Mouse (Mus musculus): ENCODE measurements at regions not wholly inside any gene's neighbourhood (a gene's known extent, or its start where the extent isn't known, plus 50 kb on each side); places are given as distances from the start of the nearest gene placed in this dataset.

DNA sequence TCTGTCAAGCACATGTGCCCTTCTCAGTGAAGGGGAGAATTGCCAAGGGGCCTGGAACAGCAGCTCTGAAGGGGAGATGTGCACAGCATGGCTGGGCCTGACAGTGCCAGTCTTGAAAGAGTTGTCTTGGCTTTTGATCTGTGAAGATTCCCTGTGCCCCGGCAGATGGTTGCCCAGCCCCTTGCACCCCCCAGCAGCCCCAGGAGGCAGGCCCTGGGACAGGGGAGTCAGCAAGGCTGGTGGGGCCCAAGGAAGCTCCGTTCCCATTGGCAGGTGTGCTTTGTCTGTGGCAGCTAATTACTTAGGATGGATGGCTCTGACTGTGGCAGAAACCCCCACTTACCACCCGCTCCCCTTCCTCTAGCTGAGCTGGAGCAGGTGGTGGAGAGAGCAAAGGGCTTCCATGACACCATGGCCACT lies 58.6 kb downstream of the Tspan17 start:
- no peak for DNase-seq (ENCODE audit: low read depth, low spot score)

DNA sequence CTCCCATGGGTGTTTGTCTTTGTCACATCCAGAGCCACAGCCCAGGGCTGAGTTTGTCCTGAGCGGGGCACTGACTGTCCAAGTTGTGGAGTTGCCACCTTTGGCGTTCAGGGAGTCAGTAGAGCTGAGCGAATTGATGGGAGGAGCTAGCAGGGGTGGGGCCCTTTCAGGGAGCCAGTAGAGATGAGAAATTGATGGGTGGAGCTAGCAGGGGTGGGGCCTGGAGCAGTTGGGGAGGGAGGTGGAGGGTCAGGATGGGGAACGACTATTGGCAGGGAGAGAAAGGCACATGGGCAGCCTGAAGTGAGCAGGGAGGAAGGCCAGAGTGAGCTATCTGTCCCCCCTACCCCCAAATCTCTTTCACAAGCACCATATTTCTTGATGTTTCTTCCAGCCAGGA lies 62.0 kb downstream of the Tspan17 start:
- DNase-seq (ENCODE audit: low read depth, low spot score) = no peak

DNA sequence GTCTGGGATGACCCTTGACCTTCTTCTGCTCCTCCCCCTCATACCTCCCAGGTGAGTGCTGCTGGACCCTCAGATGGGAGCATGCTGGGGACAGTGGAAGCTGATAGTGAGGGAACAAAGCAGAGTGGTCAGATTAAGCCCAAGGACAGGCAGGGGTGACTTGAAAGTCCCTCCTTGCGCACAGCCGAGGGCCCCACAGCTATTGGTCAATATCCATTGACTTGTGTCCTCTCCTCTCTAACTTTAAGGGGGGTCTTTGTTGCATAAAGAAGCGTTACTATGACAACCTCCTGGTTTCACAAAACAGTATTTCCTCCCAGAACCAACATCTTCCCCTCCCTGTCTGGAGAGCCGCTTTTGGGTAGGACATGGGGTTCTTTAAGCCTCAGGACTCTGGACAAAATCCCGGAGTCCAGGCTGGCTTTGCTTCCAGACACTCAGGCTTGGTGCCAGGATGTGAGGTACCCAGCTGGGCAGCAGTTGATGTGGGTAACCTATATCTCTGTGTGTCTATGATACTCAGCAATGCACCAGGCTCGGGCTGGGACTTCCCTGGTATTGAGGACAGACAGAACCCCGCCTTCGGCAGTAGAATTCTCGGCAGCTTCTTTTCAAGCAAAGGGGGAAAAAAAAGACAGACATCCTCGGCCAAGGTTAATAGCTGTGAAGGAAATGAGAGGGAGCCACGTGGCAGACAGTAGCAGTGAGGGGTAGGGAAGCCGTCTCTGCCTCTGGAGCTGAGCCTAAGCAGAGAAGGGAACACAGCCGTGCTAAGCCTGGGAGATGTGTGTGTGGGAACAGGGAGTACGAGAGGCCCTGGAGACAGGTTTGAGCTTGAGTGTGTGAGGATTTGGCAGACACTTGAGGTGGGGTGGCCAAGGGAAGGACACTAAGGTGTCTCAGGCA lies 66.4 kb downstream of the Tspan17 start:
- peak; percentile 20 for DNase-seq (ENCODE audit: low read depth, low spot score)

DNA sequence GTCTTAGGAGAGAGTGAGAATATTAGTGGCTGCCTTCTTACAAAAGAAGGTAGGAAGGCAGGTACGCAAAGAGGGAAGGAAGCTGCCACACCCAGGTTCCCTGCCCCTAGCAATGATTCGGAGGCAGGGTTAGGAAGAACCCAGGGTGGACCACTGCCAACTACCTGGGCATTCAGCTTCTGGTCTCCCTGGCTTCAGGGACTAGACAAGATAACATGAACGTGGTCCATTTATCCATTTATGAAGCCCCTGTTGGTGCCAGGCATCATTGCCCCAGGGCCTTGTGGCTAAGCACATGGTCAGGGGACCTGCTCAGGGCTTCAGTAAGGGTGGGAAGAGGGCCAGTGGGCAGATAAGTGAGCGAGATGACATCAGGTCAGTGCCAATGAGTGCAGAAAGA lies 73.8 kb downstream of the Tspan17 start:
- no peak for DNase-seq (ENCODE audit: low read depth, low spot score)

DNA sequence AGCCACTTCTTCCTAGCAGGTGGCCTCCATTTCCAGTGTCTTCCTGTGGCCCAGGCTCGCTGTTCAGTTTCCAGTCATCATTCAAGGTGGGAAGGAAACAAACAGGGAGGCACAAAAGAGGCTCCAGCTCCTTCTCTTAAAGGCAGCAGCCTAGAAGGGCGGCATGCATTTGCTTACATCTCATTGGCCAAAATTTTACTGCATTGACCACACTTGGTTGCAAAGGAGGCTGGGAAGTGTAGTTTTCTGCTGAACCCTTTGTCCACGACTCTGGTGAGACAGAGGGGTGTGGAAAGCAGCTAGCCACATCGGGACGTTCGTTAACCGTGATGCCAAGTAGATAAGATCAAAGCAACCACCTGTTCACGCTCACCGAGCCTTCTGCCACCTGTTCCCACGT lies 74.9 kb downstream of the Tspan17 start:
- DNase-seq (ENCODE audit: low read depth, low spot score) = no peak

DNA sequence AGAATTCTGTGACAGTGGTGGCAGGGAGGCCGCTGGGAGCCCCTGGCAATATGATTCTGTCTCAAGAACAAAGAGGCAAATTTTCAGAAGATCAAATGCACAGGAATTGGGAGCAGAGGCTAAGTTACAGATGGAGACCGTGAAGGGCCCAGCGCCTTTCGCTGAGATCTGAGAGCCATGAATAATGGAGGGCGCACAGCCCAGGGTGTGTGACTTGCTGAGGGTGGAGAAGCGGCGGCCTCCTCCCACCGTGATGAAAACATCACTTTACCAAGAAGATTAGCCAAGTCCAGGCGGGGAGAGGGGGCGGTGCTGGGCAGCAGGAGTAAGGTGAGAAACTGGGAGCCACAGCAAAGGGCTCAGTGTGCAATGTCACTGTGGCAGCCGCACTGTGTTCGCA lies 77.2 kb upstream of the Unc5a start:
- DNase-seq (ENCODE audit: low read depth, low spot score) = no peak

DNA sequence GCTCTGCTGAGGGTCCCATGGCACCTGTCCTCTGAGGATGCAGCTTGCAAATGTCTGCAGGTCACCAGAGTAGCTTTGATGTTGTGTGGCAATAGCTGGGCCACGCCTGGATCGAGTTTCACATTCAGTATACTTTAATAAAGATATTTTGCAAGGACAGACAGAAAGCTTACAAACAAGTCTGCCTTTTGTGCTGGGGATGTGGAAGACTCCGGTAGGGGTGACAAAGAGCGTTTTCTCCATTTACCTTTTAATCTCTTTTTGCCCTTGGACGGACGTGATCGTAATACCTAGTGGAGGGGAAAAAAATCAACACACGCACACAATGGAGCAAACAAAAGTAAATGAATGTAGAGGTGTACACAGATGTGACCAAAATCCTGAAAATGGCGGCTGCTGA lies 75.3 kb upstream of the Unc5a start:
- DNase-seq (ENCODE audit: low read depth, low spot score) = no peak

DNA sequence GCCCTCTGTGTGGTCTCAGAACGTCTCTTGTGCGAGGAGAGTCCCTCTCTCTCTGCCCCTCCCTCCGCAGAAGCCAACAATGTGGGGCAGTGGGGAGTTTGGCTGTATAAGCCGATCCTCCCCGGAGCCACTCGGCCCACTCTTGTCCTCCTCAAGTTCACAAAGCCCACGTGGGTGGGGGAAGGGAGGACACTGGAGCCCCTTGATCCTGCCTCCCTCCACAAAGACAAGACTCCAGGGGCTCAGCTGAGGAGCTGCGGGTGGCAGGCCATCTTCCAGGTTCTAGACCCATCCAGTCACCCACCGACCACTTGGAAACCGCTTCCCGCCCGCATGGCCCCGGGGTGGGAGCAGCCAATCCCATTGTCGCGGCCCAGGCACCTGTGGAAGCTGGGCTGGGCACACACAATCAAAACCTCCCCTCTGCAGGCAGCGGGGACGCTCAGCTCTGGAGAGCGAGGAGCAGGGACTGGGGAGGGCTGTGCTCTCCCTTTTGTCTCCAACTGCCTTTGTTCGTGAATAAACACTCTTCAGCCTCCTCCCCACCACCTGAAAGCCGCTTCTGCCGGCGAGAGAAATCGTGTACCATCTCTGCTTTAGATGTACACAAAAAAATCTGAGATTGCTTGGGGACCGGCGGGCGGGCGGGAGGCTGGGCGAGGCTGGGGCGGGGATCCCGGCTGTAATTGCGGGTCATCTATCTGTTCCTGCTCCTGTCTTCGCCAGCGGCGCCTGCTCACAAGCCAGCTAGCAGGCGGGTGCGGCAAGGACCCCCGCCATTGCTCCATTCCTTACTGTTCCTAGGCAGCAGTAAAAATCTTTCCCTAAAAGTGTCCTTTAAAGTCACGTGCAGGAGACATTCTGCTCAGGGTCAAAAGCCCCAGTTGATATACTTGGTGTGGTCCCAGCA lies 74.7 kb upstream of the Unc5a start:
- DNase-seq (ENCODE audit: low read depth, low spot score) = no peak

DNA sequence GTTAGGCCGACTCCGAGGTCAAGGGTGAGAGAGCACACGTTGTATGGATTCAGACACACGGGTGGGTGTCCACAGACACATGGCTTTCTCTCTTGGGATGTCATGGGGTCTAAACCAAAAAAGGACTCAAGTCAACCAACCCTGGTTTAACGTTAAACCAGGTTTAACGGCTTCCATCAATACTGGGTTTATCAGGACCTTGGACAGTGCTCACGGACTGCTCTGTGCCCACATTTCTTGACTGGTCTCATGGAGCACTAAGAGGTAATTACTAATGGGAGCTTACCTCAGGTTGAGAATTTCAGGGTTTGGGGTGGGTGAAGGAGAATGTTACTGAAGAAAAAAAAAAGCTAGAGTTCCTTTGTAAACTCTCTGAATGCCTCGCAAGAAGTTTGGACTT lies 72.7 kb upstream of the Unc5a start:
- no peak for DNase-seq (ENCODE audit: low read depth, low spot score)

DNA sequence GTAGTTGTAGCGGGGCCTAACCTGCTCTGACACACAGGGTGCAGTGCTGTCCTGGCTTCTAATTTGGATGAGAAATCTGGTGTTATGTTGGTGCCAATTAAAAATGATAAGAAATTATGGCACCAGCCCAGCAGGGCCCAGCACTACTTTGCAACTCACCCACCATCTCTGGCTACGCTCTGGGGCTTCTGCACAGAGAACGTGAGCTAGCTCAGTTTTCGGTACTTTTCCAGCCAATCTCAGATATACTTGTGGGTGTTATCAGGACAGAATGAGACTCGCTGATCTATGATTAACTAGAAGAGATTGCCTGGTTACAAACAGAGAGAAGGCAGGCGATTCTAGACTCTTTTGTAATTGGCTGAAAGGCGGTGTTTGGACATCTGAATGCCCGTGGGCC lies 71.6 kb upstream of the Unc5a start:
- DNase-seq (ENCODE audit: low read depth, low spot score) = no peak

DNA sequence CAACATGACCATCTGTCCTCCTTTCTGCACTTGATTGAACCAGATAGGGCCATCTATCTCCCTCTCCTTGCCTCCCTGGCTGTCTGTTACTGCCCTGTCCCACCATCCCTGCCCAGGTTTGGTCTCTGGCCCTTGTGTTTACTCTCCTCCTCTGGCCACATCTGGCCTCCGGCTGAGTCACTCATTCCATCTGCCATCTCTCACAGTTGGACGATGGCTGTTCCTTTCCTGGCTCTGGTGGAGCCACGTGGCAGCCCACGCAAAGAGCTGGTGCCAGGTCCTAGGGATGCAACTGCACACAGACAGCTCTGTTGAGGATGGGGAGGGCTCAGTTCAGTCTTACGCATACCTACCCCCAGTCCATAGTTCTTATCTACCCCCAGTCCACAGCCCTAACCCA lies 69.9 kb upstream of the Unc5a start:
- DNase-seq (ENCODE audit: low read depth, low spot score) = no peak

DNA sequence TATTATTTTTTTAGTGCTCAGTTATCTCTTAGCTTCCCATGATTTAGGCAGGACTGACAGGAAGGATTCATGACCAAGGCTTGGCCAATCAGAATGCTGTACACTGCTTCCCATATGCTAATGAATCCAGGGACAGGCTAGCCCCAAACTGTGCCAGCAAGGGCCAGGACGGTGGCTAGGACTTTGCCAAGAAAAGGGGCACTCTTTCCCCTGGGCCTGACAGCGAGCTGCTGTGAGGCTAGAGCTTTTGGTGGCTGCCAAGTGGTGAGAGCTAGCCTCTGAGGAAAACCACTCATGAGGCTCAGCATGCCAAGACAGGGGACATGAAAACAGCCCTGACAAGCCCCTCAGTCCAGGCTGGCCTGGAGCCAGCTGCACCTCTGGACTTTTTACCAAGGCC lies 69.0 kb upstream of the Unc5a start:
- DNase-seq (ENCODE audit: low read depth, low spot score) = no peak

DNA sequence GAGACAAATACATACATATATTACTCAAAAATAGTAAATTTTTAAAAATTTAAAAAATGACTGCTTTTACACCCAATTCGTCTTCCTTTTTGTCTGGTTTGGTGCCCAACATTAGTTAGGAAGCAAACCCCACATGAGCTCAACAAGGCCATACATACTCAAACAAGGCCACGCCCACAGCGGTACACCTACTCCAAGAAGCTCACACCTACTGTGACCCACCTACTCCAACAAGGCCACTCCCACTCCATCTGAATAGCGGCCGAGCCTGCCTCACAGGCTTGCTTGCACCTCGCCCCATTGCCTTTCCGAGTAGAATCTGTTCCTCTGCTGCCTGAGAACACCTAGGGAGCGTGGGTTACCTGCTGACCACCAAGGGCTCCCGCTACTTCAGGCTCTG lies 66.4 kb upstream of the Unc5a start:
- no peak for DNase-seq (ENCODE audit: low read depth, low spot score)

DNA sequence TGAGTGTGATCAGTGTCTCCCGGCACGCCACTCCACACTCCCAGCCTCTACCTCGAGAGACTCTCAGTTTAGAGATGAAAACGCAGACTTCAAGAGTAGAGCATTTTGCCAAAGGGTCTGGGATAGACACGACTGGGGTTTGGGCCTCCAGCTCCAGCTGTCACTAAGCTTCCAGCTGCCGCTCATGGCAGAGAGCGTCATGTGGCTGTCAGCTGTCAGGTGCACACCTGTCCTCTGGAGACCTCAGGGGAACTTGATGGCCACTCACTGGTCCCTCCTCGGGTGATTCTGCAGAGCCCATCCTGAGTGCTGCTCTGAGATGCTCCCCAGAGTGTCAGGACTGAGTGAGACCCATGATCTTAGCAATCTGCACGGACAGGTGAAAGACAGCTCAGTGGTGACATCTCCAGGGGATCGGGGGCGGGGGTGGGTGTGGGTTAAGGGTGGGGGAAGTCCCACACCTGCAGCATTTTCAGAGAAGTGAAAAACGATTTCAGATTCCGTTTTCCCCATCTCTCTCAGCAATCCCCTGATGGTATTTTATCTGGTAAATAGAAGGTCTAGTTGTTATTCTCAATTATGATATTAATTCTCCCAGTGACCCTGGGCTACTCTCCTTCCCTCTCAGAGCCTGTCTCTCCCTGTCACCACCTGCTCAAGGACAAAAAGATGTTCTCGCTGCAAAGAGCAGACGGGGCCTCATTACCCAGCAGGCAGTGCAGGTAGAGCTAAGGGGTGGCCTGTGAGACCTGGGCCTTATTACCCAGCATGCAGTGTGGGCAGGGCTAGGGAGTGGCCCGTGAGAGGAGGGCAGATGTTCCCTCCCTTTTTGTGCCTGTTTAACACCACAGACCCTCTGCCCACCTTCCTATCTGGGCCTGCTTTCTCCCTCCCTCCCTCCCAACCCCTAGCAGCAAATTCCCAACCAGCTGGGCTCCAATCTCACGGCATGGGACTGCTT lies 65.2 kb upstream of the Unc5a start:
- DNase-seq (ENCODE audit: low read depth, low spot score) = no peak

DNA sequence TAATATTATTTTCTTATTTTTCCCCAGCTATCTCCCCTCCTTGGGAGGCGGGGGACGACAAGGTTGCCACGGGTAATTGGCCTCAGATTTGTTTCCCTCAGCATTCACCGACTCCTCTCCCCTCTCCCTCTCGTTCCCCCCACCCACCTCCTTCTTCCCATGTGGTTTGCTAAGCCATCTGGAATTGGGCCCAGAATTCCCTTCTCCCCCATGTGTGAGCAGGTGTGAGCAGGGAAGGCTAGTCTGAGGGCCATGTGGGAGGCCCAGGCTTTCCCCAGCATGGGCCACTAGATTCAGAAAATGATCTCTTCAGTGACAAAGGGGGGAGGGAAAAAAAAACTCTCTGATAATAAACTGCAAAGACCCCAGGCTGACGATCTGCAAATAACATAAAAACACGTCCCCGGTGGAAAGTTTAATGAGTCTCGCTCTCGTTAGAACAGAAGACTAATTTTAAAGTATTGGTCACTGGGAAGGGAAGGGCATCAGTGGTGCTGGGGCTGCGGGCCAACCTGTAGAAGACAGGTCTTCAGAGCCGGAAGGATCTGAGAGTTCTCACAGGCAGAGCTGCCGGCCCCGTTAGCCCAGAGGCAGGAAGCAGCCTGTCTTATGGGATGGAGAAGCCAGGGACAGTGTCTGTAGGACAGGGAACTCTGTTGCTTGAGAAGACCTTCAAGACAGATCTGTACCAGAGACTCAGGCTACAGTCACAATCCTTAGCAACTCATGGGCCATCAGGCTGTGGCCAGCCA lies 64.3 kb upstream of the Unc5a start:
- no peak for DNase-seq (ENCODE audit: low read depth, low spot score)

DNA sequence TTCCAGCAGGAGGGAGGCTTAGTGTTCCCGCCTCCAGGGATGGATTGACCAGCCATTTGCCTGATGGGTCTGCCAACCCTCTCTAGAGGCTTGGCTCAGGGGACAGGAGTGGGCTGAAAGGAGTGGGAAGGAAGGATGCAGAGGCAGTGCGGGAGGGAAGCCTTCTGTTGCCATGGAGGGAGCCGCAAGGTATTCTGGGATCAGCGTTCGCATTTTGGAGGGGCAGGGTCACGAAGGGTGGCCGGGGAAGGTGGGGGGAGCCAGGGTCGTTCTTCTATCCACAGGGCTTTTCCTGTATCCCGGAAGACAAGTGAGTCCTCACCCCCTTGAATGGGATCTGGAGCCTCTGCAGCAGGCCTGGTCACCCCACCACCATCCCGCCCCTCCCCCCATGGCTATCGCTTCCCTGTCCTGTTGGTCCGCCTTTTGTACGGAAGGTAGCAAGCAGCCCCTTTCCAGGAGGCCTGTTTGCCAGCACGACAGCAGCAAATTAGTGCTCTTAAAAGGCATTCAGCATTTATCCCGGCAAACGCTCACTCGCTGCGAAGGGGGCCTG lies 61.8 kb upstream of the Unc5a start:
- DNase-seq (ENCODE audit: low read depth, low spot score) = no peak

DNA sequence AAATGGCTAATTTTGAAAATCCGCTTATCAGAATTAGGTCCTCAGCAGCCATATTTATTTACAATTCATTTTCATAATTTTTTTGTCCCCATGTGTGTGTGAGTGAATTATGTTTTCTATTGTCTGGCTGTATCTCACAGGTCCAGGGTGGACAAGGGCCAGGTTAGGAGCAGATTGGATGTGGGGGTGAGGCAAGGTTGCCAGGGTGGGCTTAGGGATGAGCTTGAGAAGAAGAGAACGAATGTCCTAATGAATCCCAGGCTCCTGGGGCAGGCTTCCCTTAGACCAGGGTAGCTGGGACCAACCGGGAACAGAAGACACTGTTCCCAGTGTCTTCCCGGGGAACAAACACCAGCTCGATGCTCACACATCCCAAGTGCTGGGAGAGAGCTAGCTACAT lies 61.2 kb upstream of the Unc5a start:
- no peak for DNase-seq (ENCODE audit: low read depth, low spot score)

DNA sequence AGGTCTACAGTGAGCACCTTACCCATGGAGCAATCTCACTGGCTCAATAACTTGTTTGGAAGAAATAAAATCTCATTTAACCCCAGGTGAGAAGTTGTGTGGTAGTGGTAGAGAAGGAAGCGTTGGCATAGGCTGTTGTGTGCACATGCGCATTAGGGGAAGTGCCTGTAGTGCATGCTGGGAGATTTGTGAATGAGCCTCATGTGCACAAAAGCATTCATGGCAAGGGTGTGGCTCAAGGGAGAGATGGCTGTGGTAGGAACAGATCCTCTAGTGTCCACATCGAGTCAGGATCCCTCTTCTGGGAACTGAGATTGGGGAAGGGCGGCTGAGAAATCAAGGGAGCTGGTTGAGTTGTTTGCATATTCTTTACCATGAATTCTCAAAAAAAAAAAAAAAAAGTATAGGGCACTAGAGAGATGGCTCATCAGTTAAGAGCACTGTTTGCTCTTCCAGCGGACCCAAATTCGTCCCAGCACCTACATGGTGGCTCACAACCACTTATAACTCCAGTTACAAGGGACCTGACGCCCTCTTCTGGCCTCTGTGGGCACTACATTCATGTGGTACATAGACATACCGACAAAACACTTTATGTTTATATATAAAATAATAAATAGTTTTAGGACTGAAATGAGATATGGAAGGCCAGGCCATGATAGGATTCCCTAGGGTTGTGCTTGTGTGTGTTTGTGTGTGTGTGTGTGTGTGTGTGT lies 59.4 kb upstream of the Unc5a start:
- no peak for DNase-seq (ENCODE audit: low read depth, low spot score)

DNA sequence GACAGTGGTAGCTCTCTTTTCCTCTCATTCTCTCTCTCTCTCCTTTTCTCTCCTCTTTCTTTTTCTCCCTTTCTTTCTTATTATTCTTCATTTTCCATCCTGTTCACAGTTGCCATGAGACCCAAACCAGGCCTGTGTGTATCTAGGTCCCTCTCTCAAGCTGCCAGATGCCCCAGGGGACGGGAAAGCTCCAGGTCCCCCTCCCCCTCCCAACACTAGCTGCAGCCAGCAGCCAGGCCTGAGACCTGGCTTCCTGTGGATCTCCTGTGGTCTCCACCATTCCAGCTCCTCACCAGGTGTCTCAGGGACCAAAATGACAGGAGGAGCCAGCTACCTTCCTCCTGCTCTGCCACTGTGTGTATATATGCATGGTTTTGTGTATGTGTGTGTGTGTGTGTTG lies 56.6 kb upstream of the Unc5a start:
- DNase-seq (ENCODE audit: low read depth, low spot score) = no peak

DNA sequence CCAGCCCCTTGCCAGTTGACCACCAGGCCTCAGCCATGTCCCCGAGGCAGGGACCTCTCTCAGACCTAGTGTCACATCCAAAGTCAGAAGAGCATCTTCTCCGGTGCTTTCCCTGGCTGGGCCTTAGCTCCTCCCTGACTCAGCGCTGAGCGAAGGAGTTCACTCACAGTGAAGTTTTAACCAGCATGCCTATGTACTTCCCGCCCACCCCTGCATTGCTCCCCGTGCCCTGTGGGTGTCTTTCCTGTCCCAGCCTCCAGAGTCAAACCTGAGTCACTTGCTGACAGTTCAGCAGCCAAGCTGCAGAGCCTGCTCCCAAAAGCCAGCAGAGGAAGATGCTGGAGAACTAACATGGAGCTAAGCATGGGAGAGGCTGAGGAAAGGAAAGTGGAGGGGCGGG lies 55.6 kb upstream of the Unc5a start:
- DNase-seq (ENCODE audit: low read depth, low spot score) = no peak

All from skeletal muscle tissue, adult 2 months (tissue).